Mouse (Mus musculus) ovary, postnatal 36 days (tissue): ENCODE data around the gene Adprh.
"Not testable (repeated sequence)": the region's sequence is repeated elsewhere in the genome, so short reads cannot be mapped to it uniquely, and the experiment has no call there.

Source experiments
- DNase-seq: peaks from one replicate; pipeline ENCODE4 v3.0.0; 2022; ENCODE audit warnings: low spot score, mixed read lengths

Adprh gene

GRCm38 (mm10) chr16:38452442-38453202, at the start of gene Adprh:
Adprh (minus strand) TSS chr16:38452703.
- peak; percentile 96 for DNase-seq

DNA sequence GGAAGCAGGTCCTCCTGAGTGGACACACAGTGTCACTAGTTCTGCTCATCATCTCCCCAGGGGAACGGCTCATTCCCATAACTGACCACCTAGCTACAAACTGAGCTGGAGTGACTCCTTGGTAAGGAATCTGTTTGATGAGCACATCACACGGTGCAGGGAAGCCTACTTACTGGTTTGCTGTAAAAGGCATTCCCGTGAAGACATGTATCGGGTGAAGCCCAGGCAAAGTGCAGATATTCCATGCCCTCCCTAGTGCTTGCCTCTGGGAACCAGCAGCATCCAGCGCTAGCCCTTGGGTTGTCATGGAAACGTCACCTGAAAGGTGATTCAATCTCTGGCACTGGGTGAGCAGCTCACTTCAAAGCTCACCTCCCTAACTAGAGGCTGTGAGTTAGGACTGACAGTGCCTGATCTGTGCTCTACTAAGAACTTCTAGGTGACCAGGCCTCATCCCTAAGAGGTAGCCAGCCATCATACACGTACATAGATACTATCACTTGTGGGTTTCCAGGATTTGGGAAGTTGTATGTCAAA, 44.2 kb upstream of the Adprh start:
- no peak for DNase-seq

DNA sequence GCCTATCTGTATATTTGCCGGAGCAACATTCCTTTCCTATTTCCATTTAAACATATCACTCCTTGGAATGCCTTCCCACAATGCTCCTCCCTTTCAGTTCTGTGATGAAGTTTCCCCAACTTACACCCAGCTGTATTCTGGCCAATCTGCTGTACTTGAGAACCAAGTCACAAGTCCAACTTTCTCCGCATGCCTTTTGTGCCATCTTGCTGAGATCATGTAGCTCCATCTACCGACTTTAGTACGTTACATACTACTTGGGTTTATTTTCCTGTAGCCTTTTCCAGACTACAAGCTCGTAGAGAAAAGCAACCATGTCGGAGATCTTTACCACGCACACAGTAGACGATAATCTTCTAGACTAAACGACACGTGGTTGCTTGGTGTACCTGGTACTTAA, 41.4 kb upstream of the Adprh start:
- DNase-seq: no peak

DNA sequence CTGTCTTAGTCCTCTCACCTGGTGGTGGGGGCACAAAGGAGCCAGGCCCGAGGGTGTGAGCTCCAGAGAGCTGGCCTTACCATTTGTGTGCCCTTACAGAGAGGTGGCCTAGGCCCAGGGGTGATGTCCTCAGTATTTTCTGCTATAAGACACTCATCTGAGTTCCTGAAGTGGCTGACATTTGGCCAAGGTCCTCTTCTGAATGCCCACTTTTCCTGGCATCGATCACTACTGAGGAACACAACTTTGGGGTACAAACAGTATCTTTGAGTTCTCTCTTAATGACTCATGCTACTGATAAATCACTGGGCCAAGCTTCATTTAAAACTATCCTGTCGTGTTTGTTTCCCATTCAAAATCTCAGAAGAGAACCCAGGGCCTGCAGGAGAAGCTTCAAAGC, 40.0 kb upstream of the Adprh start:
- DNase-seq: no peak

DNA sequence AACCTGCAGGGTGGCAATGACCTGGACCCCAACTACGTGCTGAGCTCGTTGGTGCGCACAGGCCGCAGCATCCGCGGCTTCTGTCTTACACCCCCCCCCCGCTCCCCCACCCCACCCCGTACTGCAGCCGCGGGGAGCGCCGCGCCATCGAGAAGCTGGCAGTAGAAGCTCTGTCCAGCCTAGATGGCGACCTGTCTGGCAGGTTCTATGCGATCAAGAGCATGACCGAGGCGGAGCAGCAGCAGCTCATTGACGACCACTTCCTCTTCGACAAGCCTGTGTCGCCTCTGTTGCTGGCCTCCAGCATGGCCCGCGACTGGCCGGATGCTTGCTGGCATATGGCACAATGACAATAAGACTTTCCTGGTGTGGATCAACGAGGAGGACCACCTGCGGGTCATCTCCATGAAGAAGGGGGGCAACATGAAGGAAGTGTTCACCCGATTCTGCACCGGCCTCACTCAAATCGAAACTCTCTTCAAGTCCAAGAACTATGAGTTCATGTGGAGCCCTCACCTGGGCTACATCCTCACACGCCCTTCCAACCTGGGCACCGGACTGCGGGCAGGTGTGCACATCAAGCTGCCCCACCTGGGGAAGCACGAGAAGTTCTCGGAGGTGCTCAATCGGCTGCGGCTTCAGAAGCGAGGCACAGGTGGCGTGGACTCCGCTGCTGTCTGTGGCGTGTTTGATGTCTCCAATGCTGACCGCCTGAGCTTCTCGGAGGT, 31.2 kb upstream of the Adprh start:
- peak; percentile 14 for DNase-seq

- peak; percentile 20 for DNase-seq
These were observed 30.5 kb upstream of the Adprh start for GRCm38 (mm10) chr16:38482780-38483562.

DNA sequence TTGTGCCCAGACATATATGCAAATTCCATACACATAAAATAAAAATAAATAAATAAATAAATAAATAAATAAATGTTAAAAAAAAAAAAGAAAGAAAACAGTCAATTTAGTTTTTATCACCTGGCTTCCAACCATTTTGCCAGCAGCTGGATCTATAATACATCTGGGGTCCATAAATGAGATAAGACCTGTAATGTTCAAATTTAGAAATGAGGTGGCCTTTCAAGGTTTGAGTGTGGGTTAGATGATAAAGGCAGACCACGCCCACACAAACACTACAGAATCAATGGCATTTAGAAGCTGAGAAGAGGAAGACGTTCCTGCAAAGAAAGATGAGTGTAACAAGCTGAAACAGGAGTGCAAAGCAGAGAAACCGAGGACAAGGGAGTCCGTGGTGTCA, 28.8 kb upstream of the Adprh start:
- DNase-seq: no peak

DNA sequence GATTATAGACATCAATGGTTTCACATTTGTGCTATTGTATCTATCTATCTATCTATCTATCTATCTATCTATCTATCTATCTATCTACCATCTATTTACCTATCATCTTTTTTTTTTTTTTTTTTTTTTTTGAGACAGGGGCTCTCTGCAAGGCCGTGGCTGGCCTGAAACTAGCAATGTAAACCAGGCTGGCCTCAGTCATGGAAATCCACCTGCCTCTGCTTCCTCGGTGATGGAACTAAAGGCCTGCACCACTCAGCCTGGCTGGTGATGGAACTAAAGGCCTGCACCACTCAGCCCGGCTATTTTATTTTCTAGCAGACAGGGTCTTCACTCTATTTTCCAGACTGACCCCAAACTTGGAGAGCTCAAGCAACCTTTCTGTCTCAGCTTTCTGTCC, 25.8 kb upstream of the Adprh start:
- no peak for DNase-seq

- not testable (repeated sequence) for DNase-seq
These were observed 24.7 kb upstream of the Adprh start for GRCm38 (mm10) chr16:38477241-38477608.

GRCm38 (mm10) chr16:38476312-38477240, 24.1 kb upstream of the Adprh start:
- DNase-seq: peak; percentile 43

DNA sequence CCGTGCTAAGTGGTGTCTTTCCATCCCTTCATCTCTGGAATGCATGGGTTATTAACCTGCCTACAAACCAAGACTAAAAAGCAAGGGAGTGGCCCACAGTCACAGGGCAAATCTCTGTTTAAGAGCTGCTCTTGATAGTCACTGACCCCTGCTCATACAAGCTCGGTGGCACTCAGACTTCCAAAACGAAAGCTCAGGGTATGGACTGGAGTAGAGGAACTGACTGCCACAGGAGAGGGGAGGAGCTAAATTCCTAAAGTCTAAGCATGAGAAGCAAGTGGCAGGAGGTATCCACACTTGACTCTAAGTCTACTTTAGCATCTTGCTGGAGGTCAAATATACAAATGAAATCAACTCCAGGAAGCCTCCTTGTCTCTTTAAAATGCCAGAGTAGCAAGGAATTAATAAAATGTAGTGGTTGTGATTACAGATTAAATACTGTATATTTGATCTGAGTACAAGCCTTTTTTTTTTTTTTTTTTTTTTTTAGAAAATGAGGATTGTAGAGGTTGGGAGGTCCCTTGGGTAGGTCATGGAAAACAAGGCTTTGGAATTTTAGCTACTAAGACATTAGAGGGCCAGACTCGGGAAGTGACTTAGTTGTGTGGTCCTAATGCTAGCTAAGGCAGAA, 23.3 kb upstream of the Adprh start:
- DNase-seq: no peak

DNA sequence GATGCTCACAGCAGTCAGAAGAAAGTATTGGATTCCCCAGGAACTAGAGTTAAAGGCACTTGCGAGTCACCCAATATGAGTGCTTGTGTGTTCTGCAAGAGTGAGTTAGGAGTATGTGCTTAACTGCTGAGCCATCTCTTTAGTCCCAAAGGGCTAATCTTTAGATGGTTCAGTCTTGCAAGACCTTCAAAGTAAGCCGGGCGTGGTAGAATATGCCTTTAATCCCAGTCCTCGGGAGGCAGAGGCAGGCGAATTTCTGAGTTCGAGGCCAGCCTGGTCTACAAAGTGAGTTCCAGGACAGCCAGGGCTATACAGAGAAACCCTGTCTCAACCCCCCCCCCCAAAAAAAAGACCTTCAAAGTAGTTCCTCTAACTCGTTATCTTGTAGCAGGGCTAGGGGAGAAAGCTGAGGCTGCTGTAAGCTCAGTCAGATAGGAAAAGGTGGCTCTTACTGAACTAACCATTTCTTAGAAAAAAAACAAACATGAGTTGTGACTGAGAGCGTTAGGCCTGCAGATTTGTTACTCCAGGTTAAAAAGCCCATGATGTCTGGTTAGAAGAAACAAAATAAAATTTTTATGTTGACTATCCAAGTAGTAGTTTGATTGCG, 22.3 kb upstream of the Adprh start:
- no peak for DNase-seq

GRCm38 (mm10) chr16:38473661-38474060, 21.2 kb upstream of the Adprh start:
- no peak for DNase-seq

- no peak for DNase-seq
These were observed 20.0 kb upstream of the Adprh start for GRCm38 (mm10) chr16:38472507-38472873.

DNA sequence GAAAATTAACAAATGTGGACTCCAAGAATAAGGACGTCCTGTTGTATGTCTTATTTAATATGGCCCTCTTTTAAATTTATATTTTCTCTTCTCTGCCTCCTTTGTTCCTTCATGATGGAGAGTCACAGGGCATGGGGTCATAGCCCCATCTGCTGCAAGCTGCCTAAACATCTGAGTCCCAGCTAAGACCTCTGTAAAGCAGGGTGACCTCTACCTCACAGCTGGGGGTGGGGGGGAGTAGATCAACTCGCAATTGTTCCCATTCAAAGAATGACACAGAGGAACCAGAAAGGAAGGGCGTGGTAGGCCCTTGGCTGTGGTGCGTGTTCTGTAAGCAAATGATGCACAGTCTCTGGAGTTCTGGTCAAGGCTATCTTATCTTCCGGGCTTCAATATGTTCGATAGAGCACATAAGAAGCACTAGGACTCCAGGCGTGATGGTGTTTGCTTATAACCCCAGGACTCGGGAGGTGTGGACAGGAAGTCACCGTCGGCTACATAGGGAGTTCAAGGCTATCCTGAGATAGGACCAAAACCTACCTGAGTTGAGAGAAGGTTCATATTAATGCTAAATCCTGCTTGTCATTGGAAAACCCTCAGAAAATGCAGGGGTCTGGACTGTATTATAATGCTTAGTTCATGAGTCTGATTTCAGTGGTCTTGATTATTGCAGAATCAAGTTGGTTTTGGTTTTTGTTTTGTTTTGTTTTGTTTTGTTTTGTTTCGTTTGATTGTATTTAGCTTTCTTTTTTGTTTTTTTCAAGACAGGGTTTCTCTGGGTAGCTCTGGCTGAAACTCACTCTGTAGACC, 19.4 kb upstream of the Adprh start:
- DNase-seq: no peak

- DNase-seq: no peak
These were observed 16.9 kb upstream of the Adprh start for GRCm38 (mm10) chr16:38469437-38469836.

GRCm38 (mm10) chr16:38468706-38469018, 16.2 kb upstream of the Adprh start:
- DNase-seq: no peak

GRCm38 (mm10) chr16:38467917-38468705, 15.6 kb upstream of the Adprh start:
- DNase-seq: no peak
